Mouse (Mus musculus): ENCODE measurements at regions not wholly inside any gene's neighbourhood (a gene's known extent, or its start where the extent isn't known, plus 50 kb on each side); places are given as distances from the start of the nearest gene placed in this dataset.
A peak's percentile ranks its signal among the peaks of the same experiment; 100 is the strongest.
"Not testable (repeated sequence)": the region's sequence is repeated elsewhere in the genome, so short reads cannot be mapped to it uniquely, and the experiment has no call there.

- no peak for DNase-seq
Measured at GRCm38 (mm10) chr2:171587635-171588034, 455.6 kb downstream of the Cbln4 start.

- DNase-seq = peak; percentile 26 to 46
Measured at GRCm38 (mm10) chr2:171586853-171587220, 456.4 kb downstream of the Cbln4 start.

GRCm38 (mm10) chr2:171586217-171586852 is 456.9 kb downstream of the Cbln4 start:
- DNase-seq = peak; percentile 21 to 55

GRCm38 (mm10) chr2:171574360-171574759 is 468.9 kb downstream of the Cbln4 start:
- DNase-seq = no peak

GRCm38 (mm10) chr2:171562656-171563055 is 480.6 kb downstream of the Cbln4 start:
- no peak for DNase-seq

- not testable (repeated sequence) for DNase-seq
Measured at GRCm38 (mm10) chr2:171542768-171543167, 500.5 kb downstream of the Cbln4 start.

GRCm38 (mm10) chr2:171514876-171515275 is 528.4 kb downstream of the Cbln4 start:
- no peak for DNase-seq

- DNase-seq = peak in 1 of 2 experiments; percentile 18
Measured at GRCm38 (mm10) chr2:171496620-171497019, 546.6 kb downstream of the Cbln4 start.

- DNase-seq = peak; percentile 81 to 82
Measured at GRCm38 (mm10) chr2:171493741-171494140, 549.5 kb downstream of the Cbln4 start.

- no peak for DNase-seq
Measured at GRCm38 (mm10) chr2:171487284-171487683, 556.0 kb downstream of the Cbln4 start.

GRCm38 (mm10) chr2:171453241-171453640 is 590.0 kb downstream of the Cbln4 start:
- no peak for DNase-seq

- no peak for DNase-seq
Measured at GRCm38 (mm10) chr2:171406057-171406456, 637.2 kb downstream of the Cbln4 start.

GRCm38 (mm10) chr2:171388936-171389335 is 654.3 kb downstream of the Cbln4 start:
- DNase-seq = no peak

- DNase-seq = peak; percentile 28 to 45
Measured at GRCm38 (mm10) chr2:171373457-171373856, 641.9 kb downstream of the Dok5 start.

GRCm38 (mm10) chr2:171373016-171373415 is 641.4 kb downstream of the Dok5 start:
- DNase-seq = peak in 1 of 2 experiments; percentile 15

GRCm38 (mm10) chr2:171371751-171372150 is 640.1 kb downstream of the Dok5 start:
- peak; percentile 11 to 18 for DNase-seq

GRCm38 (mm10) chr2:171365553-171365952 is 633.9 kb downstream of the Dok5 start:
- DNase-seq = no peak

GRCm38 (mm10) chr2:171364621-171365020 is 633.0 kb downstream of the Dok5 start:
- peak; percentile 17 to 24 for DNase-seq

- no peak for DNase-seq
Measured at GRCm38 (mm10) chr2:171363381-171363780, 631.8 kb downstream of the Dok5 start.

- DNase-seq = no peak
Measured at GRCm38 (mm10) chr2:171358071-171358760, 626.6 kb downstream of the Dok5 start.

- no peak for DNase-seq
Measured at GRCm38 (mm10) chr2:171348156-171348555, 616.5 kb downstream of the Dok5 start.

- DNase-seq = no peak
Measured at GRCm38 (mm10) chr2:171333816-171334757, 602.5 kb downstream of the Dok5 start.

- DNase-seq = no peak
Measured at GRCm38 (mm10) chr2:171332826-171333225, 601.2 kb downstream of the Dok5 start.

Measured in kidney, postnatal 4 days (tissue).